Mouse (Mus musculus): ENCODE data around the gene Usp4. TPM values are rescaled to one million over a fixed set of nuclear protein-coding genes. Genes with fewer than 3 reads are reported as not detected.
A peak's percentile ranks its signal among the peaks of the same experiment; 100 is the strongest.

Usp4 gene
- total and polyA plus RNA-seq, 3 experiments: 52.1 to 93.5 (median 72.8) TPM

GRCm38 (mm10) chr9:108412221-108412620, 64.6 kb downstream of the Usp4 start:
- H3K9me3 ChIP-seq (replicated peaks; ENCODE audit: low read length): no peaks in the 10 kb centered on the region
- no peaks in the 10 kb centered on the region for H3K4me1 ChIP-seq (ENCODE audit: control insufficient read depth in 1 of 2, insufficient read depth in 2 of 2)
- no peaks in the 10 kb centered on the region for H3K79me2 ChIP-seq (replicated peaks; ENCODE audit: control insufficient read depth, extremely low read depth, insufficient read depth, poor library complexity, severe bottlenecking)
- no peak overlapping the region for H3K4me3 ChIP-seq (replicated peaks in 1 of 3; ENCODE audit: low read depth in 2 of 3, low read length in 2 of 3, poor library complexity in 1 of 3)
- dilution Hi-C loops (cut with MboI; ENCODE audit: extremely low pct_ligation_motif_present, extremely low pct_unique_long_range_greater_than_20kb, low sequenced_read_pairs): no loop called here
- peak; percentile 26 for DNase-seq (ENCODE audit: extremely low read depth)
- H3K9ac ChIP-seq (ENCODE audit: insufficient read depth, low read depth): no peak overlapping the region
- in situ Hi-C loops (cut with MboI; ENCODE audit: low pct_ligation_motif_present, low pct_unique_long_range_greater_than_20kb, low sequenced_read_pairs): no loop called here
- no peaks in the 10 kb centered on the region for H3K36me3 ChIP-seq (replicated peaks in 1 of 2; ENCODE audit: control insufficient read depth in 1 of 2, insufficient read depth in 1 of 2, low read length in 1 of 2)
- no peaks in the 10 kb centered on the region for H3K27me3 ChIP-seq (replicated peaks)
- H3K4me2 ChIP-seq (ENCODE audit: insufficient read depth, low read depth, poor library complexity, severe bottlenecking): no peak overlapping the region
- H3K27ac ChIP-seq (ENCODE audit: insufficient read depth, low read depth): no peak overlapping the region
- TF ChIP-seq UBTF (IDR thresholded peaks at IDR 0.05; ENCODE audit: low read depth, low read length): no peak
- peak; percentile 25; the same call in 1 of the 2 replicates for TF ChIP-seq ZNF384 (IDR thresholded peaks at IDR 0.05; ENCODE audit: low read depth, low read length)
- no peak for TF ChIP-seq HCFC1 (IDR thresholded peaks at IDR 0.05; ENCODE audit: low read depth, low read length)
- no peak for TF ChIP-seq JUND (conservative IDR thresholded peaks at IDR 0.05; ENCODE audit: low read depth, low read length)
- TF ChIP-seq MYC (IDR thresholded peaks at IDR 0.05; ENCODE audit: low read depth, low read length): no peak
- TF ChIP-seq JUN (IDR thresholded peaks at IDR 0.05; ENCODE audit: insufficient read depth, low read depth, low read length): no peak
- TF ChIP-seq RAD21 (IDR thresholded peaks at IDR 0.05; ENCODE audit: low read depth, low read length): peak; percentile 82
- peak; percentile 71; the same call in 1 of the 2 replicates for TF ChIP-seq ZKSCAN1 (IDR thresholded peaks at IDR 0.05; ENCODE audit: borderline replicate concordance, low read depth, low read length)
- TF ChIP-seq CTCF (conservative IDR thresholded peaks at IDR 0.05 in 1 of 2, IDR thresholded peaks at IDR 0.05 in 1 of 2; ENCODE audit: low read depth in 2 of 2, low read length in 2 of 2): peak in 1 of 2 experiments; percentile 82; a peak in 2 of 4 replicates
- TF ChIP-seq KAT2A (IDR thresholded peaks at IDR 0.05; ENCODE audit: insufficient replicate concordance, low read length): no peak
- peak; percentile 66 for TF ChIP-seq SMC3 (IDR thresholded peaks at IDR 0.05; ENCODE audit: low read depth, low read length)
- no peak for TF ChIP-seq CHD2 (IDR thresholded peaks at IDR 0.05; ENCODE audit: low read length)
- no peak for TF ChIP-seq NRF1 (IDR thresholded peaks at IDR 0.05; ENCODE audit: low read depth, low read length)
- TF ChIP-seq TBP (conservative IDR thresholded peaks at IDR 0.05; ENCODE audit: low read depth, low read length): no peak

- Histone ChIP-seq H3K4me2 (ENCODE audit: insufficient read depth, low read depth, poor library complexity, severe bottlenecking) (no peak within 1 kb of the TSS), H3K27ac (ENCODE audit: insufficient read depth, low read depth) (no peak within 1 kb of the TSS), H3K4me3 (replicated peaks in 1 of 3; ENCODE audit: low read depth in 2 of 3, low read length in 2 of 3, poor library complexity in 1 of 3) (no peak within 1 kb of the TSS), H3K27me3 (replicated peaks) (no peaks in the 10 kb centered on the region), H3K4me1 (ENCODE audit: control insufficient read depth in 1 of 2, insufficient read depth in 2 of 2) (no peaks in the 10 kb centered on the region), H3K9ac (ENCODE audit: insufficient read depth, low read depth) (no peak within 1 kb of the TSS), H3K36me3 (replicated peaks in 1 of 2; ENCODE audit: control insufficient read depth in 1 of 2, insufficient read depth in 1 of 2, low read length in 1 of 2) (no peaks in the 10 kb centered on the region), H3K79me2 (replicated peaks; ENCODE audit: control insufficient read depth, extremely low read depth, insufficient read depth, poor library complexity, severe bottlenecking) (0 out of 2 replicates have a peak, but pooled peaks cover 2% of the 10 kb centered on the region), H3K9me3 (replicated peaks; ENCODE audit: low read length) (no peaks in the 10 kb centered on the region)
- DNase-seq (ENCODE audit: extremely low read depth): no peak
- in situ Hi-C loops (cut with MboI; ENCODE audit: low pct_ligation_motif_present, low pct_unique_long_range_greater_than_20kb, low sequenced_read_pairs): no loop called here
- dilution Hi-C loops (cut with MboI; ENCODE audit: extremely low pct_ligation_motif_present, extremely low pct_unique_long_range_greater_than_20kb, low sequenced_read_pairs): no loop called here
- TF ChIP-seq IRF4 (IDR thresholded peaks at IDR 0.05; ENCODE audit: low read depth, low read length) (no peak), CTCF (conservative IDR thresholded peaks at IDR 0.05 in 1 of 2, IDR thresholded peaks at IDR 0.05 in 1 of 2; ENCODE audit: low read depth in 2 of 2, low read length in 2 of 2) (no peak), POLR2AphosphoS2 (IDR thresholded peaks at IDR 0.05; ENCODE audit: low read depth, low read length) (no peak), ELF1 (IDR thresholded peaks at IDR 0.05; ENCODE audit: low read depth, low read length) (no peak), MEF2A (IDR thresholded peaks at IDR 0.05; ENCODE audit: borderline replicate concordance, low read depth, low read length) (no peak), TBP (conservative IDR thresholded peaks at IDR 0.05; ENCODE audit: low read depth, low read length) (no peak), SIN3A (IDR thresholded peaks at IDR 0.05; ENCODE audit: low read length) (no peak), ZKSCAN1 (IDR thresholded peaks at IDR 0.05; ENCODE audit: borderline replicate concordance, low read depth, low read length) (no peak), PAX5 (IDR thresholded peaks at IDR 0.05; ENCODE audit: low read length) (no peak), MAZ (IDR thresholded peaks at IDR 0.05; ENCODE audit: low read depth, low read length) (no peak), NRF1 (IDR thresholded peaks at IDR 0.05; ENCODE audit: low read depth, low read length) (no peak), HCFC1 (IDR thresholded peaks at IDR 0.05; ENCODE audit: low read depth, low read length) (no peak), E2F4 (IDR thresholded peaks at IDR 0.05; ENCODE audit: insufficient replicate concordance, low read depth, low read length) (no peak), KAT2A (IDR thresholded peaks at IDR 0.05; ENCODE audit: insufficient replicate concordance, low read length) (no peak), ZC3H11A (IDR thresholded peaks at IDR 0.05; ENCODE audit: low read depth, low read length) (no peak), CHD2 (IDR thresholded peaks at IDR 0.05; ENCODE audit: low read length) (no peak), MAX (IDR thresholded peaks at IDR 0.05; ENCODE audit: low read length) (no peak)
Measured at GRCm38 (mm10) chr9:108428384-108428783, 80.7 kb downstream of the Usp4 start, which contains the start of gene Ccdc36. TSS of gene Ccdc36 (minus strand) at chr9:108428484.

Data from CH12.LX (cell line).